Mouse (Mus musculus) liver, embryonic 14.5 days (tissue): Measurements from ENCODE around the gene Eif2b5.

ENCODE experiments used
- CTCF ChIP-seq: IDR thresholded peaks from 2 replicates; pipeline ENCODE4 v1.5.1; 2016; ENCODE audit warnings: antibody characterized with exemption, low read depth, control low read depth
- EP300 ChIP-seq: IDR thresholded peaks from 2 replicates; pipeline ENCODE4 v1.6.1; 2016; ENCODE audit warnings: antibody characterized with exemption, low read depth

- no peak for TF ChIP-seq CTCF
- TF ChIP-seq EP300 = no peak; the same call in none of the 2 replicates
These were observed 30.2 kb downstream of the Eif2b5 start for GRCm38 (mm10) chr16:20528779-20529178.
